In genomic region chr2:32450881-32451844, GRCm38 (mm10) we compare ENCODE assay signal across 8 mouse cellular contexts. TPM values are rescaled to one million over a fixed set of nuclear protein-coding genes. Genes with fewer than 3 reads are reported as not detected.
DNase-seq lines count a peak whose midpoint lies in the region; ATAC-seq lines count a peak whose summit lies in the region.

TSS of gene Slc25a25 (minus strand) at chr2:32451445.

- H3K9ac ChIP-seq in hindbrain, embryonic 16.5 days (ENCODE audit: low read depth, low read length): peak within 1 kb of the TSS; percentile 83

- H3K4me1 ChIP-seq in hindbrain, embryonic 16.5 days (ENCODE audit: control insufficient read depth, insufficient read depth, low read depth, low read length): peaks cover 26% of the 10 kb centered on the region

- H3K36me3 ChIP-seq in hindbrain, embryonic 16.5 days (ENCODE audit: control insufficient read depth, insufficient read depth, low read length): no peaks in the 10 kb centered on the region
- peaks cover 17% of the 10 kb centered on the region; the same call in 1 of the 2 replicates for H3K36me3 ChIP-seq in macrophage (ENCODE audit: inconsistent target)

- peak within 1 kb of the TSS; percentile 97 for H3K27ac ChIP-seq in hindbrain, embryonic 16.5 days (ENCODE audit: low read depth, low read length)
- peak within 1 kb of the TSS; percentile 81 for H3K27ac ChIP-seq in macrophage

- no peaks in the 10 kb centered on the region for H3K9me3 ChIP-seq in hindbrain, embryonic 16.5 days (ENCODE audit: control insufficient read depth, low read length)

- peak; percentile 90 for ATAC-seq in hindbrain, embryonic 16.5 days

- H3K27me3 ChIP-seq in hindbrain, embryonic 16.5 days (replicated peaks; ENCODE audit: control insufficient read depth, insufficient read depth, low read length): no peaks in the 10 kb centered on the region

- peaks cover 61% of the 10 kb centered on the region for H3K79me2 ChIP-seq in macrophage (ENCODE audit: inconsistent target)

- peak within 1 kb of the TSS; percentile 78 for H3K4me2 ChIP-seq in hindbrain, embryonic 16.5 days (ENCODE audit: low read length)

- WGBS in hindbrain, embryonic 16.5 days: under 1% methylated on average over 98 of the region's 103 CpGs
- WGBS in macrophage (ENCODE audit: missing documents): 2% methylated on average over 103 of the region's 103 CpGs

- peak; percentile 97 for DNase-seq in T-cell, adult 2 months (ENCODE audit: low spot score)
- peak; percentile 97 to 99 for DNase-seq in cerebellum, postnatal 36 days
- DNase-seq in gastrocnemius, adult 18-20 months (ENCODE audit: low spot score): peak; percentile 98
- DNase-seq in left cerebral cortex, adult 18-20 months (ENCODE audit: low spot score in 2 of 2): peak; percentile 97 to 98
- peak; percentile 98 for DNase-seq in right cerebral cortex, adult 18-20 months
- peak; percentile 85 for DNase-seq in urinary bladder, postnatal 10 days (ENCODE audit: low spot score)

- peak within 1 kb of the TSS; percentile 88 for H3K4me3 ChIP-seq in hindbrain, embryonic 16.5 days (ENCODE audit: low read length)
- H3K4me3 ChIP-seq in macrophage (ENCODE audit: inconsistent target): peak within 1 kb of the TSS; percentile 85

RNA-seq across cellular contexts. Expression of gene Slc25a25, which starts in this region (rescaled TPM):
- 100 to 1,000 TPM in 1 of 2 experiments, 10 to 100 TPM in 1; 47.6 to 217 TPM for total RNA-seq in gastrocnemius, adult 18-20 months (2021)
- polyA plus RNA-seq in hindbrain, embryonic 16.5 days (2015; fragmentation: Nextera tagmentation; extraction: Ambion mirVana): 55.0 and 60.6 TPM in 2 replicates
- 10 to 100 TPM; 67.5 to 72.1 TPM for total RNA-seq in left cerebral cortex, adult 18-20 months (2021)
- total RNA-seq in macrophage (2018; cell fraction: chromatin; rRNA removed): 100 to 1,000 TPM in 2 of 26 experiments, 10 to 100 TPM in 24; 30.0 to 125 (median 63.2) TPM
- 10 to 100 TPM in 25 of 26 experiments, 1 to 10 TPM in 1; 6.7 to 47.1 (median 16.0) TPM for total RNA-seq in macrophage (2018; cell fraction: cytosol; rRNA removed)
- 10 to 100 TPM; 25.0 to 95.1 (median 35.8) TPM for total RNA-seq in macrophage (2018; cell fraction: nucleus; rRNA removed)
- polyA plus RNA-seq in macrophage (2018): 7.1 to 13.2 TPM (median 12.2 TPM) in 3 replicates

Comparison
In these comparisons a context has a peak if more than half of its experiments do, and no peak if none do; other contexts are left out.
1. Peak in every context shown above with its lines: DNase-seq, ATAC-seq, H3K4me3 ChIP-seq and H3K27ac ChIP-seq.